Mouse (Mus musculus) erythroblast, embryonic 14.5 days (primary cell): ENCODE measurements around the gene Caskin2.

Source experiments
- GATA1 ChIP-seq: IDR thresholded peaks from 2 replicates; pipeline ENCODE4 v1.6.1; 2012; ENCODE audit warnings: low read length, inconsistent platforms, mixed read lengths
- TAL1 ChIP-seq: IDR thresholded peaks from 3 replicates; pipeline ENCODE4 v1.6.1; 2012; ENCODE audit warnings: low read length, inconsistent platforms, mixed read lengths

- TF ChIP-seq GATA1 (no peak), TAL1 (no peak)
Measured at GRCm38 (mm10) chr11:115839732-115840131, 26.3 kb upstream of the Caskin2 start.
